Mouse (Mus musculus): Measurements from ENCODE around the gene Lrrc19. TPM values are rescaled to one million over a fixed set of nuclear protein-coding genes. Genes with fewer than 3 reads are reported as not detected.

Lrrc19 gene
- polyA plus RNA-seq, 1 experiment from 2014 or later = 0.67 TPM

MicroRNAs within 50 kb of the gene (microRNA counts, 519-probe panel; counts per million panel counts)
- 2,799 counts per million, percentile 74 among the panel's probes with 10 or more counts for microRNA mmu-miR-872

Small RNAs within 50 kb of the gene (microRNA-seq; reads per million reads assigned to microRNA genes)
- 2,353 reads per million, percentile 83 among the genes with 10 or more reads in this experiment for gene Mir872

Other genes starting within 250 kb of the Lrrc19 start
- gene Gm10306, start 93.6 kb downstream of the Lrrc19 start, polyA plus RNA-seq (2015; fragmentation: Nextera tagmentation; extraction: Ambion mirVana) = not detected in 2 replicates
- 19.3 and 21.1 TPM in 2 replicates for gene Caap1, start 93.3 kb downstream of the Lrrc19 start, polyA plus RNA-seq (2015; fragmentation: Nextera tagmentation; extraction: Ambion mirVana)
- 62.6 and 65.0 TPM in 2 replicates for gene Plaa, start 46.9 kb downstream of the Lrrc19 start, polyA plus RNA-seq (2015; fragmentation: Nextera tagmentation; extraction: Ambion mirVana)
- gene Ift74, start 35.7 kb downstream of the Lrrc19 start, polyA plus RNA-seq (2015; fragmentation: Nextera tagmentation; extraction: Ambion mirVana) = 27.5 and 28.9 TPM in 2 replicates
- 37.4 and 41.8 TPM in 2 replicates for gene Tek, start 89.1 kb upstream of the Lrrc19 start, polyA plus RNA-seq (2015; fragmentation: Nextera tagmentation; extraction: Ambion mirVana)